Mouse (Mus musculus): ENCODE data around the gene Prex1.

The Prex1 gene

GRCm38 (mm10) chr2:166683885-166684544 is 29.6 kb downstream of the Prex1 start:
- peak; percentile 64 for DNase-seq

DNA sequence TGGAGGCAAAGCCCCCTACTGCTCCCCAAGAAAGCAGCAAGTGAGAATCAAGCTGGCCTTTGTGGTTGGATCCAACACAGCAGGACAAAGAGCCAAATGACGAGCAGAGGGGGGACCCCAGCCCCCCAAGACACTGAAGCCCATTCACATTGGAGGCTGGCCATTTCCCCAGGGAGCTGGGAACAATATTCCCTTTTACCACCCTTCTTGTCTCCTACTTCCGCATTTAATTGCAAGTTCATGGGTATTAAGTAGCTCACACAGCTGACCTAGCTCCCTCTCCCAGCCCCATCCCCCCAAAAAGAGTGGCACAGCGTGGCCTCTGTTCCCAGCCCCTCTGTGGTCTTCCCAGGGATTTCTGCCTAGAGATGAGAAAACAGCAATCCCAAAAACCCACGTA is 30.8 kb downstream of the Prex1 start:
- no peak for DNase-seq

DNA sequence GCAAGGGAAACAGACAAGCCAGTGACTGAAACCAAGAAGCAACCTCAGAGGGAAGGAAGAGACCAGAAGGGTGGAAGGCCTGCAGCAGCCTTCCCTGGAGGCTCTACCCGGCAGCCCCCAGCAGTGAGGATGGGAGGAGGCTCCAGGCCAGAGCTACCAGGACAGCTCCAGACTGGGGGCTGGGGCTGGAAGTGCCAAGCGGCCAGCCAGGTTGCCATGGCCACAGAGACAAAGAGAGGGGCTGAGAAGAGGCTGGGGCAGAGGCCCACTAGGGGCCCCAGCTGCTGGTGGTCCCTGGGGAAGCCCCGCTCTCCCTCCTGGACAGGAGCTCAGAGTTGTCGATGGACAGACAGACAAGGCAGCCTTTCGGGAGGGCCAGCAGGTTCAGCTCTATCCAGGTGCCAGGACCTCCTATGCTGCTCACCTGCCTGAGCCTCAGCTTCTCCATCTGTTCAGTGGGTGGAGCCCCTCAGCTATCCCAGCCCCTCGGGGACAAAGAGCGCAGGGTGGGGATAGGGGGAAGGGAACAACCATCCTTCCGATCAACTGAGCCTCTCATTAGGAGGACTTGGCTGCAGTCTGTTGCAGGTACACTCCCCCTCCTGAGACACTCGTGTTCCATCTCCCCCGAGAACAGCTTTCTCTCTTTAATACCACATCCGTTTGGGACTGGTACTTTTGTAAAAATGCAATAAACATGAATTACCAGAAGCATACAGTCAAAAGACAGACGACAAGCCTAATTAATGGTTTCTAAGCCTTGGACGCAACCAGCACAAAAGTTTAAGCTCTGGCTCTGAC is 34.5 kb downstream of the Prex1 start:
- DNase-seq = no peak

- DNase-seq = peak; percentile 33
Measured at GRCm38 (mm10) chr2:166676933-166677332, 36.7 kb downstream of the Prex1 start.

DNA sequence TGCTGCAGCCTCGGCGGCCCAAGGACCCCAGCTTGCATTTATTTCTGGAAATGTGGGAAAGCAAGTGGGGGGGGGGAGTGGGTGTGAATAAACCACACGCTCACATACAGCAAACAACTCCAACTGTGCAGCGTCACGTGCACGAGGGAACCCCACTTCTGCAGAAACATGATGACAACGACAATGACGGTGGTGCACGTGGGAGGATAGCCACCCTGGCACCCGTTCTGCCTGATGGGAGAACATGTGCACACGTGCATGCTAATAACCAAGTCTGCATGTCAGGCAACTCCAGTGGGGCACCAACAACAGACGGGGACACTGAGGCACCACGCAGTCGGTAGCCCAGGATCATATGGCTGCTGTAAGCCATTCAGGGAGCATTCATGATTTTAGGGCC is 37.1 kb downstream of the Prex1 start:
- no peak for DNase-seq

DNA sequence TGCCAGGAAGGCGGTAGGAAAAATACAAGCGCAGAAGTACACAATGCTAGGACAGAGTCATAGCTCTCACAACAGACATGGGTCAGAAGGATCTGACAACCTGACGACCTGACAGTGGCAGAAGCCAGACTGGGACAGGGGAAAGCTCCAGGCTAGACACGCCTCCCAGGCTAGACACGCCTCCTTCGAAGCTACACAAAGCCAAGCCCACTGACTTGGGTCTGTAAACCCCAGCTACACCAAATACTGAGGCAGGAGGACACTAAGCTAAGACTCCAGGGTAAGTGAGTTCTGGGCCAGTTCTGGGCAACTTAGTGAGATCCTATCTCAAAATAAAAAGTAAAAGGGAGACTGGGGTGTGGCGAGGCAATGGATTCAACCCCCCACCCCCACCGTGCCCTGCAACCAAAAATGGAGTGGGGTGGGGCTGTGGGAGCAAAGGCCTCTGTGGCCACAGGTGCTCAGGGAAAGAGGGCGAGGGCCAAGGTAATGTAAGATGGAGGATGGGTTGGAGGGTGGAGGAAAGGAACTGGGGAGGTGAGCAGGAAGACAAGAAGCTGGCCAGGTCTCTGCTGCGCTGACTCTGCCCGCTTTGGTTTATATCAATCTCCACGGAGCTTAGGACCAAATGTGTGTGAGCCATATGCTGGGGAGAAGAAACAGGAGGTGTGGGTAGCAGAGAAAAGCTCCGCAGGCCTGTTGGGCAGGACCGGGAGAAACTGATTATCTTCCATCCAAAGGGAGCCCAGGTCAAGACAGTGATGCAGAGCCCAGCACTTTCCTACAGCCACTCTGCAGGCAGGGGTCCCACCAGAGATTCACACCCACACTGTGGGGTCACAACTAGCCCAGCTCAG is 37.8 kb downstream of the Prex1 start:
- DNase-seq = no peak

DNA sequence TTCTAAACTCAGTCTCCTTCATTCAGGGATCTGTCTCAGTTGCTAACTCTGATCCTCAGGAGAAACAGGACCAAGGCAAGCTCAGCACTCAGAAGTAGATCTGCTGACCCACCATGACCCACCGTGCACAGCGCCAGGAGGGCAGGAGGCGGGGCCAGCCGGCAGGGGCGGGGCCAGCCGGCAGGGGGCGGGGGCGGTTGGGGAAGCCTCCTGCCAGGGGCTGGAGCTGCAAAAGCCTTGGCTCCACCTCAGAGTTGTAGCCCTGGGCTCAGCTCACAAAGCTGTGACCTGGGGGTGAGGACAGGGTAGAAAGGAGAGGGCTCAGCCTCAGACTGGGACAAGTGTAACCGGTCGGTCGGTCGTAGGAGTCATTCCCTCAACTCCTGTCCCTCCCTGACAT is 38.9 kb downstream of the Prex1 start:
- no peak for DNase-seq

GRCm38 (mm10) chr2:166673951-166674350 is 39.7 kb downstream of the Prex1 start:
- DNase-seq = no peak

DNA sequence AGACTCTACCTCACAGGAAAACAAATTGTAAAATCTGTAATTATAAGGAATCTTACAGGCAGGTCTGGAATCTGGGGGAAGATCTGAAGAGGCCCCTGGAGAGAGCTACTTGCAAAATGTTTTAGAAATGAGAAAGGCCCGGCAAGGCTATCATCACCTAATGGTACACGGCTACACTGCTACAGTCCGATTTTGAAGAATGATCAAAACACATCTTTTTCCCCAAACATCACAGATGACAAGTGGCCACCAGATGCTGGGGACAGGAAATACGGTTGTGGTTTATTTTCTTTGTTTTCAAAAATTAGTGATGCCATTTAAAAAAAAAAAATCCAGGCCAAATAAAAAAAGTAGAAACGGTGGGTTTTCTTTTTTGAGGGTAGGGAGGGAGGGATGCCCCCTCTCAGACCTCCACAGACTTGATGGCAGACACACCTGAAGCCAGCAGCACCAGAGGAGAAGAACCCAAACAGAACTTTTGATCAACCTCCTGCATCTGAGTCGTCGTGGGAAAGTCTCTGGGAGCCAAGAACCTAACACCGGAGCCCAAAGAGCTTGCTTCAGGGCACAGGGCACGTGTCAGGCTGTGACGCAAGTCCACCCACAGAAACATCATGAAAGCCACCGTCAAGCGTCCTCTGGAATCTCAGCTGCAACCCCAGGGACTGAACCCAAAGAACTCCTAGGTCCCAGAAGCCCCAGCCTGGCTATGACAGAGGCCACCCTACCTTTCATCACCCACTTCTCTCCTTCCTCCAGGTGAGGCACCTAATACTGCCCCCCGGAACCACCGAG is 41.3 kb downstream of the Prex1 start:
- no peak for DNase-seq

DNA sequence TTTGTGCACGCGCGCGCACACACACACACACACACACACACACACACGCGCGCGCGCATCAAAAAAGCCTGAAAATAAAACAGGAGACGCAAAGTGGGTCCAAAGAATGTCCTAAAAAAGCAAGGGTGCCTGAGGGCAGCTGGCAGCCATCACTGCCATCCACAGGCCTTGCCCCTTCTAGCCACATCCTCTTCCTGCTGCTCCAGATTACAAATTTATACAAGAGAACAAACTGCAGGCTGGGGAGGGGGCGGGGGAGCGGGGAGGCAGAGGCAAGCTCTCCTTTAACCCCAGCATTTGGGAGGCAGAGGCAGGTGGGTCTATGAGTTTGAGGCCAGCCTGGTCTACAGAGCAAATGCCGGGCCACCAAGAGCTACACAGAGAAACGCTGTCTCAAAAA is 42.0 kb downstream of the Prex1 start:
- DNase-seq = no peak

DNA sequence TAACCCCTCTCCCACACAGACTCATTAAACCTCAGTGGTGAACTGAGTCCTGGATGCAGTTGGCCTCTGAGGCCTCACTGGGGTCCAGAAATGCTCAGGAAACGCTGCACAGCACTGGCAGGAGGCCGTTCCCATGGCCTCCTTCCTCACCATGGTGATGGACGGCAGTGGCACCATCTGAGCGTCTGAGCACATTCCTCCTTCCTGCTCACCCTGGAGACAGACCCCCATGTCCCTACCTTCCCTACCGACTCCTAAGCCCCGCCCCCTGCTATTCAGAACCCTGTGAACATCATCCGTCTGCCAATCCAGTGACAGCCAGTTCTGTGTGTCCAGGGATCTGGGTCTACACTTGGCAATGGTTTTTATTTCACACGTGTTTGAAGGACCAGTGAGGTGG is 42.6 kb downstream of the Prex1 start:
- DNase-seq = no peak

DNA sequence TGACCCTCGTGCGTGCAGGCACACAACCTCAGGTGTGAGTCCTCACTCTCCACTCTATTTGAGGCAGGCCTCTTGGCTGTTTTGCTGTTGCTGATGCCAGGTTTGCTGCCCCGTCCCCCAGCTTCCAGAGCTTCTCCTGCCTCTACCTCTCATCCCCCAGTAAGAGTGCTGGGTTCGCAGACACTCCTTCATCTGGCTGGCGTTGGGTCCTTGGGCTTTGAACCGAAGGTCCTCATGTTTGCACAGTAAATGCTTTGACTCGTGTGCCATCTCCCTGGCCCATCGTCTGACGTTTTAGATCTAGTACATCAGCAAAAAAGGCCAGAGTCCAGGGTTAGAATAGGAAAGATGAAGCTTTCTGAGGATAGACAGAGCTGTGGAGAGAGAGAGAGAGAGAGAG is 43.7 kb downstream of the Prex1 start:
- no peak for DNase-seq

DNA sequence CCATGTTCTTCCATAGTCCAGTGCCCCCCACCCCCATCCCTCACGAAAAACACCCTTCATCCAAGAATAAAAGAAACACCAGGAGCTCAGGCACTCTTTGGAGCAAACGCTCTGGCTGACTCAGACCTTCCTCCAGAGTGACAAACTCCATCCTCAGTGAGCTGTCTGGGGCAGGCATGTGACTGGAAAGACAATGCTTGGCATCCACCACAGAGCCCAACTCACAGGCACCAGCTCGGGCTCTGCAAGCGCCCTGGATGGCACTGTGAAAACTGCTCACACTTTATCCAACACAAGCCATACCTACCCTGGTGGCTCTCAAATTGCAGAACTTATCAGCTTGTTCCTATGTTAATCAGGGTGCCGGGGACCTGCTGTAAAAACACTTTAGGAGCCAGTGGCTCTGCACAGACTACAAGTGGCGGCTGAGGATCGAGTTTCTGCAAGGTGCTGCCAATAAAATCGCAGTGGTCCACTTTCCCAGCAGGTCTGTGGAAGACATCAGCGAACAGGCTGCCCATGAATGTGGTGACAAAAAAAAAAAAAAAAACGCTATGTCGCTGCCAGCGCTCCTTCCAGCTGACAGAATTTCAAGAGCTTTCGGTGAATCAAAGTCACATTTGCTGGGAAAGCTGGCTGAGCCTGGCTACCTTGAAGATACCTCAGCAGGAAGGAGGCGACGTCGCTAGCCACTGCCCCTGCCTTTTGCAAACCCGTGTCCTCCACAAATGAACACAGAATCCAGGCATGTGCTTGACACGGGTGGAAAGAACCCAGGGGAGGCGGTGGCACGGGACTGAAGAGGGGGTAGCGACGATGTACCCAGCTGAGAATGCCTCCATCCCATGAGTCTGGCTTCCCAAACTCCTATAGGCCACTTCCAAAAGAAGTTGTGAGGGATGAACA is 45.6 kb downstream of the Prex1 start:
- no peak for DNase-seq

DNA sequence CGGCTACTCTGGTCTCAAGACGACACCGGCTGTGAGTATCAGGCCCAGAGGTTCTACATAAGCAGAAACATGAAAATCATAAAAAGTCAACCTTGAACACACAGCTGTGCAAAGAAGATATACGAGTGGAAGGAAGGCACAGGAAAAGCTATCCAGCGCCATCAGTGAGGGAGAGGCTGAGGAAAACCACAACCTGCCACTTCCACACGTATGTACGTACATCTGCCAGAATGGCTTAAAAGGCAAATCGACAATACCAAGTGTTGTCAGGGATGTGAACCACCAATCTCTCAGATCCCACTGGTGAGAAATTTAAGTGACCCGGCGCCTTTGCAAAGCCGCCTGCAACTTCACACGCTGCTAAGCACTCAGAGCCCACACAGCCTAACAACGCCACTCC is 47.5 kb downstream of the Prex1 start:
- no peak for DNase-seq

DNA sequence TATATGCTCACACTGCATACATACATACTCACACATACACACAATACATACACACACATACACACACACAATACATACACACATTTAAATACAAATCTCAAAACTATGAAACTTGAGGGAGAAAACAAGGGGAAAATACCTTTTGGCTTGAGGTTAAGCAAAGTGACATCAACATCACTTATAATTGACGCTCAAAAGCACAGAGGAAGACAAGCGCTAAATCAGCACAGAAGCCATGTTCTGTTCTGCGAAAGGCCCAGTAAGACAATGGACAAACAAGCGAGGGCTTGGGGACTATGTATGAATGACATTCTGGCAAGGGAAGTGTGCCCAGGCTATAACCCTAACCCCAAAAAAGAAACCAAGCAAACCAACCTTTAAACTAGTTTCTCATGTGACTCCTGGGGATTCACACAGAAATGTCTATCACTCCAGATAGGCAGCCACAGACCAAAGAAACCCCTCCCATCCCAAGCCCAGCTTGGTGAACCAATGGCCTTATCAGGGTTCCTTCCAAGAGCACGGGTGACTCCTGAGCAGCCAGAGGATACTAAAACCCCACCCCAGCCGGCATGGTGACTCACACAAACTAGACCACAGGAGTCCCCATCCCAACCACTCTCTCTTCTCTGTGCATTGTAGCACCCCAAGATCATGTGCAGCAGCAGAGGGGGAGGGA is 48.2 kb downstream of the Prex1 start:
- no peak for DNase-seq

DNA sequence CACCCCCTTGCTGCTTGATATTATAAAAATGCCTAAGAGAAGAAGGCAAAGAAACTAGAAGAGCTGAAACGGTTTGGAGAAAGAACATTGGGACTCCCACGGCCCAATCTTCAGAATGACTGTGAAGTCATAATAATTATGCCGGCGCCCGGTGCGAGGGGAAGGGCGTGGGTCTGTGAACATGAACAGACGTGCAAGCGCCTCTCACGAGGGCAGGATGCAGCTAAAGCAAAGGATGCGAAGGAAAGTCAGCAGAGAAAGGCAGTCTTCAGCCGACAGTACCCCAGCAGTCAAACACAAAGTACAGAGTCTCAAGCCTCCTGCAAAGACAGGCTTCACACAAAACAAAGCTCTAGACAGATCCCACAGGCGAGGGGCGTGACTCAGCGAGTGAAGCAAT is 49.1 kb downstream of the Prex1 start:
- DNase-seq = peak; percentile 30

DNA sequence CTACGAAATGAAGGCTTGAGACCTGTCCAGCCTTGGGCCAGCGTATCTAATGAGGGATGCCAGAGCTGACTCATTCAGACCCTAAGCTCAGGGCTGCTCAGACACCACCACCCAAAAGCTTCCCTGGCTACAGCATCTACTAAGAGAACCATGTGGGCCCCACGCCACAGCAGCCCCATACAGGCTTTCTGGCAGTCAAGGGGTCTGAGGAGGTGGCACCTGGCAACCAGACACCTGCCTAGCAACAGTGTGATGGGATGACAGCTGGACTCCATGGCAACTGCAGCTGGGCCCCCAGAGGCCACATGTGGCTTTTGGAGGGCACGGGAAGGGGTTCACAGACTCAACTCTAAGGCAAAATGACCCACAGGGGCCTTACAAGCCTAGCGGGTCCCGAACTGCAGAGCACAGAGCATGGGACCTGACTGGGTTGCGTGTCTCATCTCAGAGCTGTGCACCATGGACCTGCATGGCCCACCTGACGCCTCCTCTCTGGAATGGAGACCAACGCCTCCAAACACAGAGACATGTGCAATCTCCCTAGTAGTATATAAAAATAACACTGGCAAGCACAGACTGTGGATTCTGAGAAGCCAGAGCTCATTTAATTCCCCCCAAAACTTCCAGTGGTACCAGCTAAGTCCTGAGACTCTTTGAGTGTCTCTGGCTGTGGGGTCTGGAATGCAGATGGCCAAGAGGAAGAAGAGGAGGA is 50.2 kb downstream of the Prex1 start:
- no peak for DNase-seq

- peak; percentile 41 for DNase-seq
Measured at GRCm38 (mm10) chr2:166662595-166663160, 51.0 kb downstream of the Prex1 start.

GRCm38 (mm10) chr2:166661971-166662370 is 51.7 kb downstream of the Prex1 start:
- DNase-seq = no peak

DNA sequence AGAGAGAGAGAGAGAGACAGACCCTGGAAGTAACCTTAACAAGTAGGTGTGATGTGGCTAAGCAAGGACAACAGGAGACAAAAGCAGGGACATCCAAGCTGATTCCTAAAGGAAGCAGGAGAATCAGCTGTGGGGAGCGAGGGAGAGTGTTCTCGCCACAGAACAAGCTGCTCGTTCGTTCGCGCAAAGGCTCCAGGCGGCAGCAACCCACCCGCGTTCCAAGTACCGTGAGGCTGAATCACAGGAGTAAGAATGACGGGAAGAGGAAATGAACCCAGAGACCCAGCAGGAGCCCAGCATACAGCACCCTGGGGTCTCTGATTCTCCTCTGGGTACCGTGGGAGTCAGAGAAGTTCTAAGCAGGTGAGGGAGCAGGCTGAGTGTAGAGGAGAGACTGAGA is 52.1 kb downstream of the Prex1 start:
- no peak for DNase-seq

Data from lung, postnatal 36 days (tissue).